Mouse (Mus musculus): ENCODE measurements around the gene Pde2a. TPM values are rescaled to one million over a fixed set of nuclear protein-coding genes. Genes with fewer than 3 reads are reported as not detected.

Pde2a gene
- polyA plus RNA-seq, 1 experiment = 2.9 TPM

DNA sequence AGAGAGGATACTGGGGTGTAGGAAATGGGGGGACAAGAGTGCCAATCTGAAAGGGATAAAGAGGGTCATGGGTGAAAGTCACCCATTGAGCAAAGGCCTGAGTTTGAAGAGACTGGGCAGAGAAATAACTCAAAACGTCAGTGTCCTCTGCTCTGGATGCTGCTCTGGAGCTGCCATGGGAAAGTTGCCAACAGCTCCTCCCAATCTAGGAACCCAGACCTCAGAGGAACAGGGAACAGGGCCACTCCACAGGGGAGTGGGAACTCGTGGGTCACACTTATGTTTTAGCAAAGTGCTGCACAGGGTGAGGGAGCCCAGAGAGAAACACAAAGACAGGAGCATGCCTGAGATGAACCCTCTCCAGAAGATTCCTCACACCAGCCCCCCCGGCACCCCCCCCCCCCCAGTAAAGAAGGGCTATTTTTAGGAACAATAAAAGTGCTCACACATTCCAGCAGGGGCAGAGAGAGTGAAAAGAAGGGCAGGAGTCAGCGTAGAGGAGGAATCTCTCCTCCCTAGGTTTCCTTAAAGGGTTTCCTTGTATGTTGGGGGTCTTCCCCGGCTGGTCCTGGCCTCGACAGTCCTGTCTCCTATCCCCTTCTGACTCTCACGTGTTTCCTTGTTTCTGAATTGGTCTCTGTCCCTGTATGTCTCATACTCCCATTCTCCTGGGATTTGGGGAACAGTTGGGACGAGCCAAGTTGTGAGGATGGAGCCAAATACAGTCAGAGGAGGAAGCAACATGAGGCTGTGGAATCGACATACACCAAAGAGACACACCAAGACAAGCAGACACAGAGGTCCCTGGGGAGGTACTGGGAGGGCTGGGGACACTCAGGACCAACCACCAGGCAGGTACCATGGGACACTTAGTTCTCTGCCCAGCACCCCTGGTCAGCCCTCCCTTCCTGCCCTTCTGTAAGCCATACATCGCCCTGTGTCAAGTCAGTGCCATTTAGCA lies 51.4 kb downstream of the Pde2a start:
- Histone ChIP-seq H3K27ac (ENCODE audit: insufficient read depth, low read length) (no peak overlapping the region), H3K27me3 (ENCODE audit: control insufficient read depth, insufficient read depth, low read length, poor library complexity, severe bottlenecking) (no peaks in the 10 kb centered on the region), H3K9ac (ENCODE audit: low read depth, poor library complexity, severe bottlenecking) (no peak overlapping the region), H3K36me3 (ENCODE audit: control insufficient read depth, insufficient read depth, low read length, poor library complexity, severe bottlenecking) (no peaks in the 10 kb centered on the region), H3K9me3 (replicated peaks; ENCODE audit: control insufficient read depth, insufficient read depth, low read length, poor library complexity, severe bottlenecking) (no peaks in the 10 kb centered on the region), H3K4me1 (ENCODE audit: control insufficient read depth, insufficient read depth, low read length) (no peaks in the 10 kb centered on the region), H3K4me3 (ENCODE audit: low read depth, low read length) (no peak overlapping the region)
- no peak for TF ChIP-seq EP300 (IDR thresholded peaks at IDR 0.05; ENCODE audit: insufficient read depth, low read depth, low read length)
- no peak for TF ChIP-seq POLR2A (IDR thresholded peaks at IDR 0.05; ENCODE audit: insufficient read depth, low read length)
- TF ChIP-seq CTCF (IDR thresholded peaks at IDR 0.05; ENCODE audit: low read depth, low read length) = no peak

GRCm38 (mm10) chr7:101474399-101474811 lies 52.9 kb downstream of the Pde2a start:
- TF ChIP-seq POLR2A (IDR thresholded peaks at IDR 0.05; ENCODE audit: insufficient read depth, low read length) (no peak), EP300 (IDR thresholded peaks at IDR 0.05; ENCODE audit: insufficient read depth, low read depth, low read length) (no peak), CTCF (IDR thresholded peaks at IDR 0.05; ENCODE audit: low read depth, low read length) (no peak)
- Histone ChIP-seq H3K9ac (ENCODE audit: low read depth, poor library complexity, severe bottlenecking) (no peak overlapping the region), H3K4me1 (ENCODE audit: control insufficient read depth, insufficient read depth, low read length) (no peaks in the 10 kb centered on the region), H3K27me3 (ENCODE audit: control insufficient read depth, insufficient read depth, low read length, poor library complexity, severe bottlenecking) (no peaks in the 10 kb centered on the region), H3K27ac (ENCODE audit: insufficient read depth, low read length) (no peak overlapping the region), H3K36me3 (ENCODE audit: control insufficient read depth, insufficient read depth, low read length, poor library complexity, severe bottlenecking) (no peaks in the 10 kb centered on the region), H3K9me3 (replicated peaks; ENCODE audit: control insufficient read depth, insufficient read depth, low read length, poor library complexity, severe bottlenecking) (no peaks in the 10 kb centered on the region), H3K4me3 (ENCODE audit: low read depth, low read length) (no peak overlapping the region)

- no peaks in the 10 kb centered on the region for H3K36me3 ChIP-seq (ENCODE audit: control insufficient read depth, insufficient read depth, low read length, poor library complexity, severe bottlenecking)
These were observed 54.5 kb downstream of the Pde2a start for GRCm38 (mm10) chr7:101476028-101476427.

GRCm38 (mm10) chr7:101476493-101476892 lies 55.0 kb downstream of the Pde2a start:
- Histone ChIP-seq H3K27me3 (ENCODE audit: control insufficient read depth, insufficient read depth, low read length, poor library complexity, severe bottlenecking) (no peaks in the 10 kb centered on the region), H3K4me3 (ENCODE audit: low read depth, low read length) (no peak overlapping the region), H3K27ac (ENCODE audit: insufficient read depth, low read length) (no peak overlapping the region), H3K9ac (ENCODE audit: low read depth, poor library complexity, severe bottlenecking) (no peak overlapping the region), H3K4me1 (ENCODE audit: control insufficient read depth, insufficient read depth, low read length) (no peaks in the 10 kb centered on the region), H3K9me3 (replicated peaks; ENCODE audit: control insufficient read depth, insufficient read depth, low read length, poor library complexity, severe bottlenecking) (no peaks in the 10 kb centered on the region), H3K36me3 (ENCODE audit: control insufficient read depth, insufficient read depth, low read length, poor library complexity, severe bottlenecking) (no peaks in the 10 kb centered on the region)
- TF ChIP-seq CTCF (IDR thresholded peaks at IDR 0.05; ENCODE audit: low read depth, low read length) (no peak), POLR2A (IDR thresholded peaks at IDR 0.05; ENCODE audit: insufficient read depth, low read length) (no peak), EP300 (IDR thresholded peaks at IDR 0.05; ENCODE audit: insufficient read depth, low read depth, low read length) (no peak)

More at GRCm38 (mm10) chr7:101476028-101476427, 54.5 kb downstream of the Pde2a start:
- no peaks in the 10 kb centered on the region for H3K4me1 ChIP-seq (ENCODE audit: control insufficient read depth, insufficient read depth, low read length)
- no peak for TF ChIP-seq POLR2A (IDR thresholded peaks at IDR 0.05; ENCODE audit: insufficient read depth, low read length)
- no peak for TF ChIP-seq CTCF (IDR thresholded peaks at IDR 0.05; ENCODE audit: low read depth, low read length)
- no peak overlapping the region for H3K27ac ChIP-seq (ENCODE audit: insufficient read depth, low read length)
- H3K4me3 ChIP-seq (ENCODE audit: low read depth, low read length) = no peak overlapping the region
- H3K27me3 ChIP-seq (ENCODE audit: control insufficient read depth, insufficient read depth, low read length, poor library complexity, severe bottlenecking) = no peaks in the 10 kb centered on the region
- H3K9me3 ChIP-seq (replicated peaks; ENCODE audit: control insufficient read depth, insufficient read depth, low read length, poor library complexity, severe bottlenecking) = no peaks in the 10 kb centered on the region
- no peak overlapping the region for H3K9ac ChIP-seq (ENCODE audit: low read depth, poor library complexity, severe bottlenecking)

DNA sequence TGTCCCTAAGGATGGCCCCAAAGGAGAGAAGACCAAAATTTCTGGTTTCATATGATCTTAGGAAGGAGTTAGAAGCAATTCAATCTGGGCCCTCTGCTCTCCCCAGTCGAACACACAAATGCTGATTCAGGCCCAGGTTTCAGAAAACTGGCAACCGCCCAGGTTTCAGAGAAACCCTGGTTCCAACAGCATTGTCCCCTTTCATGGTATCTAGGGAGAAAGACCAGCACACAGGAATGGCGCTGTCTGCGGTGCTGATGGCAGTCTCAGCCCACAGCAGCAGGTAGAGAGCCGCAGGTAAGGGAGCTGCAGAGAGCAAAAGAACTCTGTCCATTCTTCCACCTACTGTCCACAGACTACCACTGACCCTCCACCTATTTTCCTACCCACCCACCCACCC lies 55.7 kb downstream of the Pde2a start:
- Histone ChIP-seq H3K4me1 (ENCODE audit: control insufficient read depth, insufficient read depth, low read length) (no peaks in the 10 kb centered on the region), H3K36me3 (ENCODE audit: control insufficient read depth, insufficient read depth, low read length, poor library complexity, severe bottlenecking) (no peaks in the 10 kb centered on the region), H3K9ac (ENCODE audit: low read depth, poor library complexity, severe bottlenecking) (no peak overlapping the region), H3K9me3 (replicated peaks; ENCODE audit: control insufficient read depth, insufficient read depth, low read length, poor library complexity, severe bottlenecking) (no peaks in the 10 kb centered on the region), H3K4me3 (ENCODE audit: low read depth, low read length) (no peak overlapping the region), H3K27ac (ENCODE audit: insufficient read depth, low read length) (no peak overlapping the region), H3K27me3 (ENCODE audit: control insufficient read depth, insufficient read depth, low read length, poor library complexity, severe bottlenecking) (no peaks in the 10 kb centered on the region)
- no peak for TF ChIP-seq EP300 (IDR thresholded peaks at IDR 0.05; ENCODE audit: insufficient read depth, low read depth, low read length)
- no peak for TF ChIP-seq POLR2A (IDR thresholded peaks at IDR 0.05; ENCODE audit: insufficient read depth, low read length)
- TF ChIP-seq CTCF (IDR thresholded peaks at IDR 0.05; ENCODE audit: low read depth, low read length) = no peak

GRCm38 (mm10) chr7:101478099-101478498 lies 56.6 kb downstream of the Pde2a start:
- Histone ChIP-seq H3K4me3 (ENCODE audit: low read depth, low read length) (no peak overlapping the region), H3K27ac (ENCODE audit: insufficient read depth, low read length) (no peak overlapping the region), H3K9me3 (replicated peaks; ENCODE audit: control insufficient read depth, insufficient read depth, low read length, poor library complexity, severe bottlenecking) (no peaks in the 10 kb centered on the region), H3K27me3 (ENCODE audit: control insufficient read depth, insufficient read depth, low read length, poor library complexity, severe bottlenecking) (no peaks in the 10 kb centered on the region), H3K36me3 (ENCODE audit: control insufficient read depth, insufficient read depth, low read length, poor library complexity, severe bottlenecking) (no peaks in the 10 kb centered on the region), H3K4me1 (ENCODE audit: control insufficient read depth, insufficient read depth, low read length) (no peaks in the 10 kb centered on the region), H3K9ac (ENCODE audit: low read depth, poor library complexity, severe bottlenecking) (no peak overlapping the region)
- TF ChIP-seq CTCF (IDR thresholded peaks at IDR 0.05; ENCODE audit: low read depth, low read length) (no peak), POLR2A (IDR thresholded peaks at IDR 0.05; ENCODE audit: insufficient read depth, low read length) (no peak), EP300 (IDR thresholded peaks at IDR 0.05; ENCODE audit: insufficient read depth, low read depth, low read length) (no peak)

Data from ES-Bruce4 (cell line).